In the genomic region with DNA sequence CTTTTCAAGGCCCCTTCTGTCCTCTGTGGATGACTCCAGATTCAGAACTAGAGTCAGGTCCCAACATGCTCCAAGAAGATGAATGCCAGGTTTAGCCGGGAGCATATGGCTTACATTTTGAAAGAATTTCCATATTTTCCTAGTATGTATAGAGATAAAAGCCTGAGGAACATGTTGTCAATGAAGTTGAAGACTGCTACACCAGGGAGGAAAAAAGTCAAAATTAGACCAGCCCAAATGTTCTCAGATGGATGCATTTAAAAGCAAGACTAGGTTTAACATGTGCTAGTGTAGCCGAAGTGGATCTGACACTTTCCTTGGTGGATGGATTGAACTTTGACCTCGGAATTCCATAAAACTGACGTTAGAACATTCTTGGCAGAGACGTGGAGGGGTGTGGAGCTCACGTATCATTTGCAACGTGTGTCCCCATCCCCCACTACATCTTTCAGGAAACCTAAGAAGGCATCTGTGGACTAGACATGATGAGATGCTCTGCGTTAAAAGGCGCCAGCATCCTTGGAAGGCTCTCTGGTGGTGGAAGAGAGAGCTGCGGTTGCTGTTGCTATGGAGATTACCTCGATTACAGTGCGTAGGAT, we compare ENCODE assay signal across 16 mouse cellular contexts. TPM values are rescaled to one million over a fixed set of nuclear protein-coding genes. Genes with fewer than 3 reads are reported as not detected.
DNase-seq lines count a peak whose midpoint lies in the region; ATAC-seq lines count a peak whose summit lies in the region.
"Had no signal": no experiment of that assay in that cellular context is flagged by ENCODE, and none has a peak within 500 bp of the region (broad histone marks: within the 10 kb centered on the region; RNA-seq: fewer than 3 reads in every experiment).

No protein-coding gene starts in this region.

- 0 out of 2 replicates have a peak overlapping the region, but pooled peaks have one; percentile 36 for H3K27ac ChIP-seq in embryonic facial prominence, embryonic 12.5 days
- H3K27ac ChIP-seq: hindbrain, embryonic 12.5 days; liver, embryonic 13.5 days had no signal

- H3K4me2 ChIP-seq in embryonic facial prominence, embryonic 12.5 days (replicated peaks), result no peak overlapping the region
- H3K4me2 ChIP-seq: hindbrain, embryonic 12.5 days; liver, embryonic 13.5 days; midbrain, embryonic 11.5 days had no signal

- ATAC-seq in embryonic facial prominence, embryonic 12.5 days (ENCODE audit: insufficient number of reproducible peaks, insufficient read depth, low FRiP score, low TSS enrichment), result no peak
- ATAC-seq: CD4-positive, CD25-positive, alpha-beta regulatory T cell, adult 4 months had no signal

- H3K4me3 ChIP-seq in embryonic facial prominence, embryonic 12.5 days, result no peak overlapping the region
- H3K4me3 ChIP-seq: hindbrain, embryonic 12.5 days; liver, embryonic 13.5 days had no signal

- no peaks in the 10 kb centered on the region for H3K36me3 ChIP-seq in embryonic facial prominence, embryonic 12.5 days
- H3K36me3 ChIP-seq: hindbrain, embryonic 12.5 days; liver, embryonic 13.5 days had no signal

- H3K9me3 ChIP-seq in embryonic facial prominence, embryonic 12.5 days, result 0 out of 2 replicates have a peak, but pooled peaks cover 2% of the 10 kb centered on the region

- 52% methylated on average over 12 of the region's 12 CpGs for WGBS in embryonic facial prominence, embryonic 12.5 days

- no peak overlapping the region for H3K9ac ChIP-seq in embryonic facial prominence, embryonic 12.5 days
- H3K9ac ChIP-seq: hindbrain, embryonic 12.5 days; liver, embryonic 13.5 days had no signal

- no peaks in the 10 kb centered on the region for H3K27me3 ChIP-seq in embryonic facial prominence, embryonic 12.5 days
- H3K27me3 ChIP-seq: hindbrain, embryonic 12.5 days; liver, embryonic 13.5 days had no signal

- DNase-seq in frontal cortex, adult 2 months (ENCODE audit: extremely low spot score in 1 of 2, low spot score in 1 of 2), result peak; percentile 39 to 62
- no peak for DNase-seq in frontal cortex, postnatal 14 days (ENCODE audit: low spot score in 2 of 2)
- peak; percentile 80 for DNase-seq in NIH3T3 (ENCODE audit: low read depth)
- DNase-seq in mesoderm, embryonic 11.5 days (ENCODE audit: low read depth, low spot score), result peak; percentile 71
- DNase-seq in adrenal gland, adult (ENCODE audit: inconsistent age in 2 of 2, low spot score in 1 of 2), result no peak
- no peak for DNase-seq in lung, adult 18-20 months
- DNase-seq: cerebellum, adult 9-10 months; kidney, adult 11 months; kidney, postnatal 14 days; layer of hippocampus, postnatal 36 days; liver, embryonic 13.5 days; thymus, adult 18-20 months had no signal

- H3K4me1 ChIP-seq in embryonic facial prominence, embryonic 12.5 days, result peaks cover 20% of the 10 kb centered on the region

RNA-seq across cellular contexts. Expression of a gene that starts 8.0 kb away (rescaled TPM):
- polyA plus RNA-seq in frontal cortex, adult 2 months (2012; rRNA removed), result 17.0 and 18.3 TPM in 2 replicates
- polyA plus RNA-seq in embryonic facial prominence, embryonic 12.5 days (2016; fragmentation: Nextera tagmentation; extraction: Ambion mirVana), result 18.3 and 18.4 TPM in 2 replicates

RNA-seq across cellular contexts. Expression of a gene that starts 37.7 kb away (rescaled TPM):
- 54.2 and 56.0 TPM in 2 replicates for polyA plus RNA-seq in frontal cortex, adult 2 months (2012; rRNA removed)
- polyA plus RNA-seq in embryonic facial prominence, embryonic 12.5 days (2016; fragmentation: Nextera tagmentation; extraction: Ambion mirVana), result 31.1 and 32.0 TPM in 2 replicates

Comparison
In these comparisons a context has a peak if more than half of its experiments do, and no peak if none do; other contexts are left out.
1. DNase-seq: peak in frontal cortex, adult 2 months (2 of 2), NIH3T3 (single experiment) and mesoderm, embryonic 11.5 days (single experiment); none in frontal cortex, postnatal 14 days (0 of 2), adrenal gland, adult (0 of 2) and lung, adult 18-20 months (0 of 2).